Mouse (Mus musculus): ENCODE measurements around the gene Reep6. TPM values are rescaled to one million over a fixed set of nuclear protein-coding genes. Genes with fewer than 3 reads are reported as not detected.

Reep6 gene
- polyA plus RNA-seq, 1 experiment: 23.7 TPM

DNA sequence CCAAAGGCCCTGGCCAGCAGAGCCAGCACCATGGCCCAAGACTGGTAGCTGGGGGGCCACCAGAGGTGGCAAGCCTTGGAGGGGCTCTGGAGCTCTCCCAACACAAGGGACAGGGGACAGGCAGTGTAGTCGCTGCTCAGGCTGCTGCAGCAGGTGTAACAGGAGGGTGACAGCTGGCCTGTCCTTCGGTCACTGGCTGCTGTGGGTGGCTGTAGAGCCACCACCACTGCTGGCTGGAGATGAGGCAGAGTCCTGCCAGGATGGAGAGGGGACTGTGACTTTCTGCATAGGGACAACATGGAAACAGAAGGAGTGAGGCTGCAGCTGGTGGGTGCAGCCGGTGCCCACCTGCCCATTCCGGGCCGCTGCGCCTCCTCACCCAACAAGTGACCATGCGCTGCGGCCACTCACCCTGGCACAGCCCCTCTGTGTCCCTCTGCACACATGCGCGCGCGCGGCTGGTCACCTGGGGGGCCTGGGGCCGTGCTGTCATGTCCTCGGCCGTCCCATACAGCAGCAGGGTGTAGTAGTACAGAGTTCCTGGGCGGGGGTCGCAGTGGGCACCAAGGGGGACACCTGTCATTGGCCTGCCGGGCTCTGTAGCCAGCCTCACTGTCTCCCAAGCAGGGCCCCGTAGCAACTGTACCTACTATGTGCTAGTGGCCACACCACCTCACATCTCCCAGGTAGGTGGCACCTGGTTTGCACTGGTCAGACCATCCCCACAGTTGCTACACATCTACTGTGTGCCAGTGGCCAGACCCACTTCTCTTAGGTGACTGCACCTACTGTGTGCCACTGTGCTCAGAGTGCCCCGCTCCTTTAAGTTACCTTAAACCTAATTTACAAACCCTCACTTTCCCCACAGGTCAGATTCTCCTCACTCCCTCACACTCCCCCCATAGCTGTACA lies 7.8 kb upstream of the Reep6 start:
- WGBS: 93% methylated on average over 21 of the region's 21 CpGs
- Histone ChIP-seq H3K4me3 (replicated peaks; ENCODE audit: extremely low read depth, low read depth, low read length) (no peak overlapping the region), H3K4me1 (ENCODE audit: control insufficient read depth, insufficient read depth, low read length) (peaks cover 10% of the 10 kb centered on the region)
- TF ChIP-seq CTCF (IDR thresholded peaks at IDR 0.05; ENCODE audit: insufficient read depth, low read length): no peak
- no peak for TF ChIP-seq POLR2A (IDR thresholded peaks at IDR 0.05; ENCODE audit: borderline replicate concordance, extremely low read depth, low read depth, low read length)
- DNase-seq: no peak

DNA sequence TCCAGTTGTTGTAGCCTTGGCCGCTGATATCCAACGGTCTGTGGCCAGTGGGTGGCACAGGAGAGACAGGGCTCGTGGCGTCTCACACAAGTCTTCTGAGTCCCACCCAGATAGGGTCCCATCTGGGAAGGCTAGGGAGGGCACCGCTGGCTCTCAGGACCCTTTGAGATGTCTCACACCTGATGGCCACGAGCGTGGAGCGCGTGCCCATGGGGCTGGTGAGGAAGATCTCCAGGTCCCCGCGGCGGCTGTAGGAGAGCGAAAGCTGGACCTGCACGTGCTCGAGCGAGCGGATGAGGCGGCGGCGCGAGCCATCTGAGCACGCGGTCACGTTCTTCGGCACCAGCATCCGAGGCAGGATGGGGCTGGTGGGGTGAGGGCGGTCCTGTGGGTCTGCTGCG lies 6.9 kb upstream of the Reep6 start:
- TF ChIP-seq POLR2A (IDR thresholded peaks at IDR 0.05; ENCODE audit: borderline replicate concordance, extremely low read depth, low read depth, low read length): no peak
- 0 out of 2 replicates have a peak, but pooled peaks have one; percentile 19 for TF ChIP-seq CTCF (IDR thresholded peaks at IDR 0.05; ENCODE audit: insufficient read depth, low read length)
- 1% methylated on average over 28 of the region's 28 CpGs for WGBS
- DNase-seq: peak; percentile 48
- Histone ChIP-seq H3K4me3 (replicated peaks; ENCODE audit: extremely low read depth, low read depth, low read length) (peak overlapping the region; percentile 66), H3K4me1 (ENCODE audit: control insufficient read depth, insufficient read depth, low read length) (peaks cover 10% of the 10 kb centered on the region)

DNA sequence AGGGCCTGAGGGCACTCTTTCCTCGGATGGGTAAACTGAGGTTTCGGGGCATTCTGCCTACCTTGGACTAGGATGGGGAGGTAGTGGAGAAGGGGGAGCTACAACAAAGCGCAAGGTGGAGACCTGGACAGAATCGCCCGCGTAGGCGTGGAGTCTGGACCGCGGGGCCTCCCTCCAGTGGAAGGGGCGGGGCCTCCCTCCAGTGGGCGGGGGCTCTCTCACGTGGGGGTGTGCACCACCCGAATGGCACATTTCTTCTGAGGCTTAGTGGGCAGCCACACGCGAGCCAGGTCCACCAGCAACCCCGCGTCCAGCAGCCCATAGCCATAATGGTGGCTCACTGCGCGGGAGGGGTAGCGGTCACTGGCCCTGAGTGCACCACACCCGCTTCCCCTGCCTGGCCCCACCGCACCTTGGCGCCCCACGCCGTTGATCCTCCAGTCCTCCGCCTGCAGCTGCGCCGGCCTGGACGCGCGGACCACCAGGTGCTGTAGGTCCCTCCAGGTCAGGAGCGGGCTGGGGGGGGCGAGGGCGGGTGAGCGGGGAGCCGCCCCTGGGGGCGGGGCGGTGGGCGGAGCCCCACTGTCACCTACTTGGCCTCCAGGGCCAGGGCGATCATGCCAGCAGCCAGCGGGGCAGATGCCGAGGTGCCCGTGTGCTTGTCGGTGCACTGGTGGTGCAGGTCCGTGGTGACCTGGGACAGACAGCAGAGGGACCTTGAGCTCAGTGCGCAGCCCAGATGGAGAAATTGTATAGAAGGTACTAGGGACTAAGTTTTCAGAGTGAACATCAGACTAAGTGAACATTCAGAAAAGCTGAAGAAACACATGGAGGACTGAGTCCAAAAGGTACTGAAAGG lies 6.3 kb upstream of the Reep6 start:
- Histone ChIP-seq H3K4me1 (ENCODE audit: control insufficient read depth, insufficient read depth, low read length) (peaks cover 10% of the 10 kb centered on the region), H3K4me3 (replicated peaks; ENCODE audit: extremely low read depth, low read depth, low read length) (peak overlapping the region; percentile 66)
- under 1% methylated on average over 46 of the region's 46 CpGs for WGBS
- peak; percentile 83 for DNase-seq
- TF ChIP-seq POLR2A (IDR thresholded peaks at IDR 0.05; ENCODE audit: borderline replicate concordance, extremely low read depth, low read depth, low read length) (0 out of 2 replicates have a peak, but pooled peaks have one; percentile 25), CTCF (IDR thresholded peaks at IDR 0.05; ENCODE audit: insufficient read depth, low read length) (no peak)

DNA sequence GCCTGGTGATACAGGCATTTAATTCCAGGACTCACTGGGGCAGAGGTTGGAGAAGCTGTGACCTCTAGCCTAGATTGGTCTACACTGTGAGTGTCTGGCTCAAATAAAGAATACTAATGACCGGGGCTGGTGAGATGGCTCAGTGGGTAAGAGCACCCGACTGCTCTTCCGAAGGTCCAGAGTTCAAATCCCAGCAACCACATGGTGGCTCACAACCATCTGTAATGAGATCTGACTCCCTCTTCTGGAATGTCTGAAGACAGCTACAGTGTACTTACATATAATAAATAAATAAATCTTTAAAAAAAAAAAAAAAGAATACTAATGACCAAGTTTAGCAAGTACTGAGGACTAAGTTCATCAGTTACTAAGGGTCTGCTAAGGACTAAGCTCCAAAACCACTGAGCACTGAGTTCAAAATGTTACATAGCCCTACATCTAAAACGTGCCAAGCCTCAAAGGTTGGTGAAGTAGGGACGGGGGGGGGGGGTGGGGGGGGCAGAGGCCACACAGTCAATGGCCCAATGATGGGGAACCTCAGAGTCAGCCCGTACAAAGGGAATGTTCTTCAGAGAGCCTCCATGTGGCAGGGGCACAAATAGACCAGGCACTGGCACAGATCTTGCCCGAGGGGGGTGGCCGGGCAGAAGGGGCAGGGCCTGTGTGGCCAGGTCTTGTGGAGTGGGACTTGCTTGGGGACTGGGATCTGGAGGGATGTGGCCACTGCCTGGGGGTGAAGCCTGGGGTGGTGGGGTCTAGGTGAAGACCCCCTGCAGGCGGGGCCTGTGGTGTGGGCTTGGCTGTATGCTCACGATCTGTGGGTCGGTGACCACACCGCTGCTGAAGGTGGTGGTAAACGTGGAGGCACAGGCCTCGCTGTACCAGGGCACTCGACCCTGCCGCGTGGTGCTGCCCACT lies 5.4 kb upstream of the Reep6 start:
- WGBS: 78% methylated on average over 17 of the region's 17 CpGs
- no peak overlapping the region for H3K4me3 ChIP-seq (replicated peaks; ENCODE audit: extremely low read depth, low read depth, low read length)
- peaks cover 9% of the 10 kb centered on the region for H3K4me1 ChIP-seq (ENCODE audit: control insufficient read depth, insufficient read depth, low read length)
- DNase-seq: no peak
- TF ChIP-seq CTCF (IDR thresholded peaks at IDR 0.05; ENCODE audit: insufficient read depth, low read length) (no peak), POLR2A (IDR thresholded peaks at IDR 0.05; ENCODE audit: borderline replicate concordance, extremely low read depth, low read depth, low read length) (no peak)

DNA sequence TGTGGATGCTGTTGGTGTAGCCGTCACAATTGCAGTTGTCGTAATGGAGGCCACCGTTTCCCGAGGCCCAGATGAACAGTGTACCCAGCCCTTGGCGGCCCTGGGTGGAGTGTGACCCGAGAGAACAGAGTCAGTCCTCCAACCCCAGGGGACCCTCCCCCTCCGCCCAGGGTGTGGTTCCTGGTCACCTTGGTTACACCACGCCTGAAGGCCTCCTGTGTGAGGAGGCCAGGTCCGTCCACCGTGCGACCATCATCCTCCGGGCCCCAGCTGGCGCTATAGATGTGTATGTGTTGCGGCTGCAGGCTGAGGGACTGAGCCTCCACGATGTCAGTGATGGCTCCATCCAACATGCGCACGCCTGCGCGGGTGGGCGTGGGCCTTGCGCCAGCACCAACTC lies 4.7 kb upstream of the Reep6 start:
- DNase-seq: no peak
- WGBS: 85% methylated on average over 21 of the region's 21 CpGs
- Histone ChIP-seq H3K4me1 (ENCODE audit: control insufficient read depth, insufficient read depth, low read length) (peaks cover 5% of the 10 kb centered on the region), H3K4me3 (replicated peaks; ENCODE audit: extremely low read depth, low read depth, low read length) (no peak overlapping the region)
- TF ChIP-seq CTCF (IDR thresholded peaks at IDR 0.05; ENCODE audit: insufficient read depth, low read length) (no peak), POLR2A (IDR thresholded peaks at IDR 0.05; ENCODE audit: borderline replicate concordance, extremely low read depth, low read depth, low read length) (no peak)

DNA sequence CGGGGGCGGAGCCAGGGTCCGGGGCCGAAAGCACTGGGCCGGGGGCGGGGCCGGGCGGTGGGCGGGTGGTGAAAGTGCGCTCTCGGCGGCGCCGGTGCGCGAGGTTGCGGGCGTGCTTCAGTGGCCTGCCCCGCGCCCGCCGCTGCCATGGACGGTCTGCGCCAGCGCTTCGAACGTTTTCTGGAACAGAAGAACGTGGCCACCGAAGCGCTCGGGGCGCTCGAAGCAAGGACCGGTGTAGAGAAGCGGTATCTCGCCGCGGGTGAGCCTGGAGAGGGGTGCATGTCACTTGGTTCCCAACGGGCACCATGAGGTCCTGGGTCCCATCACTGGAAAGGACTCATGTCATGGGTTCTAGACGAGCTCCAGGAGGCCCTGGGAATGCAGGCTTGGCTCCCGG lies 331 bp downstream of the Reep6 start:
- no peak for DNase-seq
- WGBS: 3% methylated on average over 40 of the region's 41 CpGs

DNA sequence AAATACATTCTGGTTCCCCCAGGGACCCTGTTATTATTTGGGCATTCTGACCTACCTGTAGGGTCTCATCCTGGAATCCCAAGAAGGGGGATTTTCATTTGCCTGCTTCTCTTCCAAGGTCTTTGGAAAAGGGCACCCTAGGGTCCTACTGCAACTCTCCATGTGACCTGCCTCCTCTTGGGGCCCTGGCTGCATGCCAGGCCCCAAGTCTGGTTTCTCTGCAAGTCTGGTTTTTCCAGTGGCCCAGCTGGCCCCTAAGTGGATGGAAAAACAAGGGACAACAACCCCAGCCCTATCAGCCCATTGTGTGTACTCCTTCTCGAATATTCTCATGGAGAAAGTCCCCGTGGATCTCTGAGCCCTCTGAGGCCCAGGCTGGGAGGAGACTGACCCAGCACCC lies 1.1 kb downstream of the Reep6 start:
- Histone ChIP-seq H3K4me3 (replicated peaks; ENCODE audit: extremely low read depth, low read depth, low read length) (no peak overlapping the region), H3K4me1 (ENCODE audit: control insufficient read depth, insufficient read depth, low read length) (peaks cover 4% of the 10 kb centered on the region)
- 53% methylated on average over 2 of the region's 2 CpGs for WGBS
- TF ChIP-seq CTCF (IDR thresholded peaks at IDR 0.05; ENCODE audit: insufficient read depth, low read length) (no peak), POLR2A (IDR thresholded peaks at IDR 0.05; ENCODE audit: borderline replicate concordance, extremely low read depth, low read depth, low read length) (no peak)
- DNase-seq: no peak

More for the DNA sequence above, 331 bp downstream of the Reep6 start:
- Histone ChIP-seq H3K4me3 (replicated peaks; ENCODE audit: extremely low read depth, low read depth, low read length) (peak overlapping the region; percentile 58), H3K4me1 (ENCODE audit: control insufficient read depth, insufficient read depth, low read length) (peaks cover 4% of the 10 kb centered on the region)
- no peak for TF ChIP-seq POLR2A (IDR thresholded peaks at IDR 0.05; ENCODE audit: borderline replicate concordance, extremely low read depth, low read depth, low read length)
- no peak for TF ChIP-seq CTCF (IDR thresholded peaks at IDR 0.05; ENCODE audit: insufficient read depth, low read length)

DNA sequence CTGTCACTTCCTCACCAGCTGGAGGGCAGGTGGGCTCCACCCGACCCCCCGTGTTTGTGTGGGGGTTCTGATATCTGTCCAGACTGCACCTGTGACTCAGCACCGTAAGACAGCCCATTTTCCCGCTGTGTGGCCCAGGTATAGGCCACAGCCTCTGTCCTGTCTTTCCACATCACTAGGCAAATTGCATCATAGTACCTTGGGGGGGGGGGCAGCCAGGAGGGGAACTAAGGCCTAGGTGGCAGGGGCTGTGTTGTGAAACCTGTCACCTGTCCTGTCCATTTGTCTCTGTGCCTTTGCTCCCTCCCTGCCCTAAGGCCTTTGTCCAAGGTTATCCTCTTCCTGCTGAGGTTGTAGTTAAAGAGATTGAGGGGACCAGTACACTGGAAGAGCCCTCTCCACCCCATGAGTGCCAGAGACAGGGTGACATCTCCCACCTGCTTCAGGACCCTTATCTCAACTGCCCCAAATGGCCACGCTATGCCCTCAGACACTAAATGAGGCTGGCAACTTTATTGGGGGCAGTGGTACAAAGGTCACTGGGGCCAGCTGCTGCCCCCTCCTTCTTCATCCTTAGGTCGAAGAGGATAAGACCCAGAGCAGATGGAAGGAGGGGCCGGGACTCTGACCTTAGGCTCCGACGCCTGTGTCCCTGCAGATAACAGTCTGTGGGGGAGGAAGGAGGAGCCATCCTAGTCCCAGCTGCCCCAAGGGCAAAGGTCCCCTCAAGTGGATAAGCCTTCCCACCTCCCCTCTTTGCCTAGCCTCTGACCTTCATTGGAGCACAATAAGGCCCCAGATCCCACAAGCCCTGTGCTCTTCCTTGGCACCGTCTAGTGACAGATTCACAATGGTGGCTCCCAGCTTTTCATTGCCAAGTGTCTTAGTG lies 2.1 kb downstream of the Reep6 start:
- 52% methylated on average over 10 of the region's 10 CpGs for WGBS
- H3K4me1 ChIP-seq (ENCODE audit: control insufficient read depth, insufficient read depth, low read length): peaks cover 4% of the 10 kb centered on the region
- H3K4me3 ChIP-seq (replicated peaks; ENCODE audit: extremely low read depth, low read depth, low read length): no peak overlapping the region
- no peak for DNase-seq
- TF ChIP-seq CTCF (IDR thresholded peaks at IDR 0.05; ENCODE audit: insufficient read depth, low read length) (no peak), POLR2A (IDR thresholded peaks at IDR 0.05; ENCODE audit: borderline replicate concordance, extremely low read depth, low read depth, low read length) (no peak)

All from lung, adult 2 months (tissue).